Mouse (Mus musculus) midbrain, embryonic 13.5 days (tissue): ENCODE results near the gene Tysnd1. TPM values are rescaled to one million over a fixed set of nuclear protein-coding genes. Genes with fewer than 3 reads are reported as not detected.

Experiments used
- ATAC-seq: fragments of 200-750 bp; cut with Nextera tagmentation; 2 replicates; pipeline ENCODE4 v1.8.0; 2017; ENCODE audit warnings: mild to moderate bottlenecking, moderate TSS enrichment, moderate library complexity
- H3K27ac ChIP-seq: fragments of 300-500 bp; sonication (generic); 2 replicates; pipeline ENCODE4 v1.5.1; 2015; ENCODE audit warnings: inconsistent platforms, mild to moderate bottlenecking, moderate library complexity
- H3K27me3 ChIP-seq: fragments of 300-500 bp; sonication (generic); 2 replicates; pipeline ENCODE4 v1.6.1; 2015; ENCODE audit warnings: mild to moderate bottlenecking, inconsistent platforms
- H3K36me3 ChIP-seq: fragments of 300-500 bp; sonication (generic); 2 replicates; pipeline ENCODE4 v1.6.1; 2015; ENCODE audit warnings: mild to moderate bottlenecking, inconsistent platforms
- H3K4me1 ChIP-seq: fragments of 300-500 bp; sonication (generic); replicated peaks from 2 replicates; pipeline ENCODE4 v1.6.1; 2015; ENCODE audit warnings: inconsistent platforms
- H3K4me2 ChIP-seq: fragments of 300-500 bp; sonication (generic); replicated peaks from 2 replicates; pipeline ENCODE4 v1.6.1; 2015; ENCODE audit warnings: moderate library complexity, mild to moderate bottlenecking, inconsistent platforms
- H3K4me3 ChIP-seq: fragments of 300-500 bp; sonication (generic); replicated peaks from 2 replicates; pipeline ENCODE4 v1.5.1; 2015; ENCODE audit warnings: mild to moderate bottlenecking, inconsistent platforms
- H3K9ac ChIP-seq: fragments of 300-500 bp; sonication (generic); replicated peaks from 2 replicates; pipeline ENCODE4 v1.6.1; 2015; ENCODE audit warnings: mild to moderate bottlenecking, inconsistent platforms
- H3K9me3 ChIP-seq: fragments of 300-500 bp; sonication (generic); 2 replicates; pipeline ENCODE4 v1.6.1; 2016; ENCODE audit warnings: mild to moderate bottlenecking, inconsistent platforms
- WGBS: fragments of 180-500 bp; shearing (Covaris S2); methylation state at CpG from one replicate; pipeline ENCODE4 v1.1.7; 2015; 5-methylcytosine and 5-hydroxymethylcytosine counted together
- polyA plus RNA-seq: library from polyadenylated mRNA; unstranded; fragments of >200 nt; fragmentation: Nextera tagmentation; extraction: Ambion mirVana; gene quantifications from 2 replicates; pipeline ENCODE4 v1.2.1, GENCODE M21; 2015

Tysnd1 gene
- polyA plus RNA-seq, result 16.3 and 24.9 TPM in 2 replicates

GRCm38 (mm10) chr10:61694870-61695670 lies at the start of gene Tysnd1:
TSS of gene Tysnd1 (plus strand) at chr10:61695514.
- Histone ChIP-seq H3K36me3 (peaks cover 43% of the 10 kb centered on the region), H3K27ac (peak within 1 kb of the TSS; percentile 72), H3K9ac (peak within 1 kb of the TSS; percentile 82), H3K9me3 (no peaks in the 10 kb centered on the region), H3K4me3 (peak within 1 kb of the TSS; percentile 96), H3K27me3 (no peaks in the 10 kb centered on the region), H3K4me2 (peak within 1 kb of the TSS; percentile 100), H3K4me1 (peaks cover 20% of the 10 kb centered on the region)
- peak; percentile 98 for ATAC-seq
- under 1% methylated on average over 42 of the region's 42 CpGs for WGBS

GRCm38 (mm10) chr10:61646557-61646956 lies 48.8 kb upstream of the Tysnd1 start:
- H3K36me3 ChIP-seq, result peaks cover 5% of the 10 kb centered on the region; the same call in 1 of the 2 replicates
- WGBS, result 75% methylated on average over 7 of the region's 7 CpGs
- no peaks in the 10 kb centered on the region for H3K9me3 ChIP-seq
- no peak overlapping the region for H3K4me3 ChIP-seq
- H3K27ac ChIP-seq, result no peak overlapping the region
- H3K27me3 ChIP-seq, result no peaks in the 10 kb centered on the region; the same call in 1 of the 2 replicates
- no peak overlapping the region for H3K4me2 ChIP-seq
- no peak overlapping the region for H3K9ac ChIP-seq
- ATAC-seq, result no peak
- H3K4me1 ChIP-seq, result peaks cover 20% of the 10 kb centered on the region

DNA sequence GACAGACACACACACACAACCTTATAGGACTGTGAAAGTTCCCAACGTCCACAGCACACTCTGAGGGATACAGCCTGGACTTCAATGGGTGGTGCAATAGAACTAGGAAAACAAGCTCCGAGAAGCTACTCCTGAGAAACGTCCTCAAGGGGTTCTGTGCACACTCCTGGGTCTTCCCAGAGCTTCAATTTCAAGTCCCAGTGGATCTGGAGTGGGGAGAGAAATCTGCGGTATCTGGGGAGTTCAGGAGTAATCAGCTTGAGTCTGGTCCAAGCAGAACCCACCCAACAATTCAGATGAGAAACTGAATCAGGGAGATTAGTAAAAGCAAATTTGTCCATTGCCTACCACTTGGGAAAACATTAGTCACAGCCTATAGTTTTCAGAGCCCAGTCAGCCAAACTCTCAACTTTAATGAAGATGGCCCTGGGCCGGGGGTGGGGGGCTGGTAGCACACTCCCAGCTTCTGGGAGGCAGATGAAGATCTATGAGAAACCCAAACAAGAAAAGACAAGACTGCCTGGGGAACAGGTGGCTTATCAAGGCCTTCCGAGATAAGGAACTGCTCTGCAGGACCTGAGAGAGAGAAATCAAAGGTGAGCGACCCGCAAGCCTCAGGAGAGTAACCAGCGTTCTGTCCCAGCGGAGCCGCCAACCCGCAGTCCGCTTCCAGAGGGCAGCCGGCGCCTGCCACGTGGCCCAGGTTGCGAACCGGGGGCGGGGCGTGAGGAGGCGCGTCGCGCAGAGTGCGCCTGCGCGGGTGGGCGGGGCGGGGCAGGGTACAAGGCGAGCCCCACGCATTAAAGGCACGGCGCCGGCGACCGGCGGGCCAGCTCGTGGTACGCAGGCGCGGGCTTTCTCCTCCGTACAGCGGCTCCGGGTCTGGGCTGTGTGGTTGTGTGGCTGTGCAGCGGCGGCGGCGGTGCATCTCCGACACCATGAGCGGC lies 47.3 kb upstream of the Tysnd1 start, which contains the start of gene Ppa1:
TSS of gene Ppa1 (plus strand) at position 763 of the 947 bp plus-strand sequence.
- peak; percentile 99 for ATAC-seq
- 4% methylated on average over 50 of the region's 50 CpGs for WGBS
- H3K27ac ChIP-seq, result peak within 1 kb of the TSS; percentile 86
- H3K9ac ChIP-seq, result peak within 1 kb of the TSS; percentile 87
- no peaks in the 10 kb centered on the region; the same call in 1 of the 2 replicates for H3K27me3 ChIP-seq
- peak within 1 kb of the TSS; percentile 82 for H3K4me3 ChIP-seq
- H3K4me2 ChIP-seq, result peak within 1 kb of the TSS; percentile 88
- H3K4me1 ChIP-seq, result peaks cover 20% of the 10 kb centered on the region
- peaks cover 16% of the 10 kb centered on the region for H3K36me3 ChIP-seq
- no peaks in the 10 kb centered on the region for H3K9me3 ChIP-seq

- under 1% methylated on average over 48 of the region's 49 CpGs for WGBS
- peak; percentile 85 for ATAC-seq
These were observed 46.3 kb upstream of the Tysnd1 start for GRCm38 (mm10) chr10:61648737-61649645.

DNA sequence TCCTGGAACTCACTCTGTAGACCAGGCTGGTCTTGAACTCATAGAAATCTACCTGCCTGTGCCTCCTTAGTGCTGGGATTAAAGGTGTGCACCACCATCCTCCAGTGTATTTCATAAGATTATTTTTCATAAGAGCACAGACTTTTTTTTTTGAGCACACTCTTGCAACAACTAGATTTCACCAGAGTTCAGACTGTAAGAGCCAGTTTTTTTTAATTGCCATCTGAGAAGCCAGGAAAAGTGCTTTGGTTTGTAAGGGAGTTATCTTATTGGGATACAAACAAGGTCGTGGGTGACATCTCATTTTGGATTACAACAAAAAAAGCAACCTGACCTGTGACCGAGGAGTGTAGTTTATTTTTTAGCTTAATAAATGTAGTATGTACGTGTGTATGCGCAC lies 41.2 kb upstream of the Tysnd1 start:
- WGBS, result 93% methylated on average over 4 of the region's 4 CpGs
- peaks cover 11% of the 10 kb centered on the region for H3K4me1 ChIP-seq
- no peak for ATAC-seq

More at GRCm38 (mm10) chr10:61648737-61649645, 46.3 kb upstream of the Tysnd1 start:
- peak overlapping the region; percentile 86 for H3K27ac ChIP-seq
- H3K9ac ChIP-seq, result peak overlapping the region; percentile 87
- peaks cover 20% of the 10 kb centered on the region for H3K4me1 ChIP-seq
- no peaks in the 10 kb centered on the region for H3K27me3 ChIP-seq
- peaks cover 25% of the 10 kb centered on the region for H3K36me3 ChIP-seq
- peak overlapping the region; percentile 88 for H3K4me2 ChIP-seq
- H3K4me3 ChIP-seq, result peak overlapping the region; percentile 82
- H3K9me3 ChIP-seq, result no peaks in the 10 kb centered on the region

DNA sequence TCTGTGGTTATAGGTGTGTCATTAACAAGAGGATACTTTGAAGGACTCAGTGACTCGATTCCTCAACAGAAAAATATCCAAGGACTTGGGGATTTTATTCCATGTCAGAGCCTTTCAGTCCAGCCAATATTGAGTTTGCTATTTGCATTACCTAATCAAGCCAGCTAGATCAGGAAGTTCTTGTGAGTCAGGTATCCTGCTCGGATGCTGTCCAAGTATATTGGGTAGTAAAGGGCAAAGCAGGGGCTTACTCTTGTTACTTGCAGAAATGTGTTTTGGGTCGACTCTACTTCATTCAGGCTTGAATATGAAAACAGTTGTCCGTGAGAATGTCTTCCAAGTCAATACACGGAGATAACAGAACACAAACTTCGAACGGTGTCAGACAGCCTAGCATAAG lies 40.6 kb upstream of the Tysnd1 start:
- no peak overlapping the region for H3K9ac ChIP-seq
- H3K27me3 ChIP-seq, result no peaks in the 10 kb centered on the region
- H3K4me2 ChIP-seq, result no peak overlapping the region
- 96% methylated on average over 7 of the region's 7 CpGs for WGBS
- H3K36me3 ChIP-seq, result peaks cover 56% of the 10 kb centered on the region
- no peak overlapping the region for H3K4me3 ChIP-seq
- ATAC-seq, result no peak
- H3K9me3 ChIP-seq, result no peaks in the 10 kb centered on the region
- H3K27ac ChIP-seq, result no peak overlapping the region
- peaks cover 5% of the 10 kb centered on the region for H3K4me1 ChIP-seq

More for the DNA sequence above, 41.2 kb upstream of the Tysnd1 start:
- H3K4me3 ChIP-seq, result no peak overlapping the region
- H3K4me2 ChIP-seq, result no peak overlapping the region
- no peak overlapping the region for H3K27ac ChIP-seq
- H3K27me3 ChIP-seq, result no peaks in the 10 kb centered on the region
- H3K9me3 ChIP-seq, result no peaks in the 10 kb centered on the region
- H3K9ac ChIP-seq, result no peak overlapping the region
- peaks cover 50% of the 10 kb centered on the region for H3K36me3 ChIP-seq

- WGBS, result 98% methylated on average over 3 of the region's 3 CpGs
- no peak overlapping the region for H3K4me2 ChIP-seq
- no peak for ATAC-seq
- H3K4me3 ChIP-seq, result no peak overlapping the region
- no peaks in the 10 kb centered on the region for H3K9me3 ChIP-seq
- no peaks in the 10 kb centered on the region for H3K27me3 ChIP-seq
- no peak overlapping the region for H3K9ac ChIP-seq
- peaks cover 61% of the 10 kb centered on the region for H3K36me3 ChIP-seq
- H3K27ac ChIP-seq, result no peak overlapping the region
- 0 out of 2 replicates have a peak, but pooled peaks cover 2% of the 10 kb centered on the region for H3K4me1 ChIP-seq
These were observed 40.1 kb upstream of the Tysnd1 start for GRCm38 (mm10) chr10:61655188-61655587.

GRCm38 (mm10) chr10:61656928-61657882 lies 38.1 kb upstream of the Tysnd1 start:
- Histone ChIP-seq H3K36me3 (peaks cover 67% of the 10 kb centered on the region), H3K9ac (no peak overlapping the region), H3K27ac (no peak overlapping the region), H3K27me3 (no peaks in the 10 kb centered on the region), H3K4me2 (no peak overlapping the region), H3K4me3 (no peak overlapping the region), H3K4me1 (no peaks in the 10 kb centered on the region), H3K9me3 (no peaks in the 10 kb centered on the region)
- ATAC-seq, result peak; percentile 34; the same call in 1 of the 2 replicates
- 93% methylated on average over 18 of the region's 18 CpGs for WGBS

DNA sequence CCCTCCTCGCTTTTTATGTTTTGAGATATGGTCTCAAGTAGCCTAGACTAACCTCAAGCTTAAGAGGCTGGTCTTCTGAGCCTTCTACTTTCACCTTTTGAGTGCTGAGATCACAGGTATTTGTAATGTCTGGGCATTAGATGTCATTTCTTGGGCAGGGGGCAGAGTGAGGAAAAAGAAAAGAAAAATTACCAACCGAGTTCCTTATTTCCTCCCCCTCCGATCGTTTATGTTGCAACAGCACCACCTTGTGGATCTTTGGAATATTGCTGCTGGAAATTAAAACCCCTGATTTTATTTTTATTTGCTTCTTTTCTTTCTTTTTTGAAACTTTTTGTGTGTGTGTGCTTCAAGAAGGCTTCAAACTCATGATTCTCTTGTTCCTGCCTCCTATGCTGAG lies 37.3 kb upstream of the Tysnd1 start:
- Histone ChIP-seq H3K36me3 (peaks cover 68% of the 10 kb centered on the region), H3K9me3 (no peaks in the 10 kb centered on the region), H3K4me1 (0 out of 2 replicates have a peak, but pooled peaks cover 4% of the 10 kb centered on the region), H3K4me2 (no peak overlapping the region), H3K9ac (no peak overlapping the region), H3K4me3 (no peak overlapping the region), H3K27me3 (no peaks in the 10 kb centered on the region), H3K27ac (no peak overlapping the region)
- 30% methylated on average over 4 of the region's 4 CpGs for WGBS
- peak; percentile 25; the same call in 1 of the 2 replicates for ATAC-seq

DNA sequence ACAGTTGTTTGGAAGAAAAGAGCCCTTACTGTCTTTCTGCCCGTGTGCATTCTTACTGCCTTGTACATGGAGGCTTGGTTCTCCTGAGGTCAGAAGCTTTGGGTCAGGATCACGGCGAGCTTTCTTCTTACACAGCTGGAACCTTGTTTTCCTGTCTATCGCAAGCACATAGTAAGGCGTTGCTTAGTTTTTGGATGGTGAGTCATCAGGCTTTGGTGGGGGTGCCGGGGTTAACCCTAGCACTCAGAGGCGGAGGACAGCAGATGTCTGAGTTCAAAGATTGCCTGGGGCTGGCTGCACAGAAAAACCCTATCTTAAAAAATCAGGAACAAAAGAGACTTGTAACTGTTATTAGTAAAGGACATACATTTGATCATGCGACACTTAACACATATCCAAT lies 33.4 kb upstream of the Tysnd1 start:
- WGBS, result 73% methylated on average over 8 of the region's 8 CpGs
- H3K36me3 ChIP-seq, result peaks cover 73% of the 10 kb centered on the region
- H3K27me3 ChIP-seq, result no peaks in the 10 kb centered on the region
- peak overlapping the region; percentile 73 for H3K27ac ChIP-seq
- H3K4me1 ChIP-seq, result 0 out of 2 replicates have a peak, but pooled peaks cover 4% of the 10 kb centered on the region
- H3K4me2 ChIP-seq, result no peak overlapping the region
- H3K9me3 ChIP-seq, result no peaks in the 10 kb centered on the region
- no peak for ATAC-seq
- H3K9ac ChIP-seq, result 0 out of 2 replicates have a peak overlapping the region, but pooled peaks have one; percentile 14
- no peak overlapping the region for H3K4me3 ChIP-seq
